Mouse (Mus musculus) megakaryocyte-erythroid progenitor cell, adult 5 weeks (primary cell): ENCODE data around the gene Exoc7. TPM values are rescaled to one million over a fixed set of nuclear protein-coding genes. Genes with fewer than 3 reads are reported as not detected.

Experiments
- polyA plus RNA-seq: library from polyadenylated mRNA; stranded (reverse); fragments of >175 nt; gene quantifications from 2 replicates; pipeline ENCODE4 v1.2.3, GENCODE M21; 2012

Gene Exoc7
- 12.4 and 14.8 TPM in 2 replicates for polyA plus RNA-seq

GRCm38 (mm10) chr11:116307019-116307725, at the start of gene Exoc7:
Exoc7 (minus strand) TSS chr11:116307233.

GRCm38 (mm10) chr11:116335244-116336036, 28.4 kb upstream of the Exoc7 start, which contains the start of gene Foxj1:
Foxj1 (minus strand) TSS chr11:116335399.

GRCm38 (mm10) chr11:116280751-116281663, 26.0 kb downstream of the Exoc7 start, which contains the start of gene Galr2:
Galr2 (plus strand) TSS chr11:116280939.

GRCm38 (mm10) chr11:116274045-116274666, 32.9 kb downstream of the Exoc7 start, which contains the start of gene Srp68:
Srp68 (minus strand) TSS chr11:116274217.

Other genes starting within 250 kb of the Exoc7 start
- 87.6 and 108 TPM in 2 replicates for gene Unc13d, start 229.3 kb downstream of the Exoc7 start, polyA plus RNA-seq
- 310 and 331 TPM in 2 replicates for gene Wbp2, start 220.2 kb downstream of the Exoc7 start, polyA plus RNA-seq
- gene Trim47, start 180.0 kb downstream of the Exoc7 start, polyA plus RNA-seq = 10.0 and 18.4 TPM in 2 replicates
- 6.7 and 6.9 TPM in 2 replicates for gene Trim65, start 176.1 kb downstream of the Exoc7 start, polyA plus RNA-seq
- 128 and 145 TPM in 2 replicates for gene Mrpl38, start 168.4 kb downstream of the Exoc7 start, polyA plus RNA-seq
- gene Fbf1, start 139.1 kb downstream of the Exoc7 start, polyA plus RNA-seq = 21.1 and 35.1 TPM in 2 replicates
- gene Ten1, start 108.4 kb downstream of the Exoc7 start, polyA plus RNA-seq = 138 and 142 TPM in 2 replicates
- 2.9 and 3.1 TPM in 2 replicates for gene Acox1, start 108.2 kb downstream of the Exoc7 start, polyA plus RNA-seq
- 1.5 and 3.1 TPM in 2 replicates for gene Evpl, start 69.2 kb downstream of the Exoc7 start, polyA plus RNA-seq
- gene Srp68, start 33.0 kb downstream of the Exoc7 start, polyA plus RNA-seq = 59.2 and 66.7 TPM in 2 replicates
- gene Galr2, start 26.3 kb downstream of the Exoc7 start, polyA plus RNA-seq = 0.13 and 0.17 TPM in 2 replicates
- 0.35 and 1.3 TPM in 2 replicates for gene Foxj1, start 28.2 kb upstream of the Exoc7 start, polyA plus RNA-seq
- 9.0 and 10.1 TPM in 2 replicates for gene Rnf157, start 105.8 kb upstream of the Exoc7 start, polyA plus RNA-seq
- gene Ubald2, start 126.9 kb upstream of the Exoc7 start, polyA plus RNA-seq = 706 and 748 TPM in 2 replicates
- not detected in 2 replicates for gene Qrich2, start 159.0 kb upstream of the Exoc7 start, polyA plus RNA-seq
- gene Prpsap1, start 187.0 kb upstream of the Exoc7 start, polyA plus RNA-seq = 73.0 and 78.3 TPM in 2 replicates
- gene Sphk1, start 223.7 kb upstream of the Exoc7 start, polyA plus RNA-seq = 69.4 and 73.3 TPM in 2 replicates